Mouse (Mus musculus) left cerebral cortex, adult 2 months (tissue): Measurements from ENCODE around the gene Polr2a. TPM values are rescaled to one million over a fixed set of nuclear protein-coding genes. Genes with fewer than 3 reads are reported as not detected.
A peak's percentile ranks its signal among the peaks of the same experiment; 100 is the strongest.

Experiments used
- DNase-seq, 2 experiments: peaks; one replicate each; pipeline ENCODE4 v3.0.0; 2021 to 2022; ENCODE audit warnings: low spot score in 2 of 2, mixed read lengths in 1 of 2; ENCODE audit errors: extremely low spot score in 1 of 2
- H3K27ac ChIP-seq: fragments of 200-600 bp; 2 replicates; pipeline ENCODE4 v1.8.1; 2022
- H3K4me3 ChIP-seq: fragments of 200-600 bp; 2 replicates; pipeline ENCODE4 v1.8.1; 2022
- CTCF ChIP-seq: fragments of 200-600 bp; IDR thresholded peaks from 2 replicates; pipeline ENCODE4 v1.8.1; 2022; ENCODE audit warnings: antibody characterized with exemption, mild to moderate bottlenecking, moderate library complexity
- intact Hi-C: fragments of 180-260 bp; cut with DNase I; formaldehyde crosslinking; loops from one replicate; pipeline ENCODE4 v1.15.1; 2025
- total RNA-seq, 2 experiments: library from RNA; stranded (reverse); gene quantifications; 2 replicates each; pipeline ENCODE4 v1.2.3; 2021

The Polr2a gene
- total RNA-seq, 2 experiments from 2014 or later, result 55.1 to 56.6 TPM

GRCm38 (mm10) chr11:69781828-69782227 lies 23.4 kb upstream of the Polr2a start:
- no peak for DNase-seq

GRCm38 (mm10) chr11:69778985-69779384 lies 20.5 kb upstream of the Polr2a start:
- no peak for DNase-seq
- intact Hi-C loops, result no loop called here
- no peak overlapping the region for H3K27ac ChIP-seq
- TF ChIP-seq CTCF, result no peak
- H3K4me3 ChIP-seq, result no peak overlapping the region

More at GRCm38 (mm10) chr11:69781828-69782227, 23.4 kb upstream of the Polr2a start:
- Histone ChIP-seq H3K27ac (no peak overlapping the region), H3K4me3 (no peak overlapping the region)
- intact Hi-C loops, result no loop called here
- no peak for TF ChIP-seq CTCF

DNA sequence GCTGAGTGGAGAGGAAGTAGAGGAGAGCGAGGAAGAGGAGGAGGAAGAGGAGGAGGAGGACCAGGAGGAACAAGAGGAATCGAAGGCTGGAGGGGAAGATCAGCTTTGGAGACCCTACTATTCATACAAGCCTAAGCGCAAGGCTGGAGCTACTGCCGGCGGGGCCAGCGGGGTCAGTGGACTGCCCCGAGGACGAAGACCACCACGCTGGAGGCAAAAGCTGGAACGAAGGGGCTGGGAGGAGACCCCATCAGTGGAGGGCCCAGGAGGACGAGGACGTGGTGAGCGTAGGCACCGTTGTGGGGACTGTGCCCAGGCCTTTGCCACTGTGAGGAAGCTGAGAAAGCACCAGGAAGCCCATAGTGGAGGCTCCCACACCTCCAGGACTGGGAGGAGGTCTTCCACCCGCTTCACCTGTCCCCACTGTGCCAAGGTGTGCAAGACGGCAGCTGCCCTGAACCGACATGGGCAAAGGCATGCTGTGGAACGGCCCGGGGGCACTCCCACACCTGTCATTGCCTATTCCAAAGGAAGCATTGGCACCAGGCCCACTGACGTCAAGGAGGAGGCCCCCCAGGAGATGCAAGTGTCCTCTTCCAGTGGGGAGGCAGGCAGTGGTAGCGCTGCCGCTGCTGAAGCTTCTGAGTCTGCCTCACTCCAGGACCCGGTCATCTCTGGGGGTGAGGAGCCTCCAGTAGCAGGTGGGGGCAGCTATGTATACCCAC lies 20.0 kb upstream of the Polr2a start:
- no peak for DNase-seq
- intact Hi-C loops, result no loop called here
- Histone ChIP-seq H3K27ac (no peak overlapping the region), H3K4me3 (no peak overlapping the region)
- TF ChIP-seq CTCF, result no peak

- intact Hi-C loops, result no loop called here
- no peak for TF ChIP-seq CTCF
- no peak for DNase-seq
- Histone ChIP-seq H3K27ac (no peak overlapping the region), H3K4me3 (no peak overlapping the region)
Observed at GRCm38 (mm10) chr11:69777504-69778257, 19.2 kb upstream of the Polr2a start.

- no peak for TF ChIP-seq CTCF
- intact Hi-C loops, result no loop called here
- H3K4me3 ChIP-seq, result no peak overlapping the region
- DNase-seq, result no peak
- no peak overlapping the region for H3K27ac ChIP-seq
Observed at GRCm38 (mm10) chr11:69776488-69776887, 18.1 kb upstream of the Polr2a start.

DNA sequence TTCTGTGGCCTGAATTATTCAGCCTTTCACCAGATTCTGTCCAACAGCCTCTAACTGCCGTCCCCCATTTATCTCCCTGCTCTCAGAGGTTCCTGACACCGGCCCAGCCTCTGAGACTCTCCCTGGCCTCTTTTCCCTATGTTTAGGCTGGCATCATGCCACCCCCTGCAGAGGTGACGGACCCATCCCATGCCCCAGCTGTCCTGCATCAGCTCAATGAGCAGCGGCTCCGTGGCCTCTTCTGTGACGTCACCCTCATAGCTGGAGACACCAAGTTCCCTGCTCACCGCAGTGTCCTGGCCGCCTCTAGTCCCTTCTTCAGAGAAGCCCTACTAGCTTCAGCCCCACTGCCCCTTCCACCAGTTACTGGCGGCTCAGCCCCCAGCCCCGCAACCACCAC lies 17.3 kb upstream of the Polr2a start:
- Histone ChIP-seq H3K27ac (no peak overlapping the region), H3K4me3 (no peak overlapping the region)
- no peak for TF ChIP-seq CTCF
- DNase-seq, result no peak
- intact Hi-C loops, result no loop called here

DNA sequence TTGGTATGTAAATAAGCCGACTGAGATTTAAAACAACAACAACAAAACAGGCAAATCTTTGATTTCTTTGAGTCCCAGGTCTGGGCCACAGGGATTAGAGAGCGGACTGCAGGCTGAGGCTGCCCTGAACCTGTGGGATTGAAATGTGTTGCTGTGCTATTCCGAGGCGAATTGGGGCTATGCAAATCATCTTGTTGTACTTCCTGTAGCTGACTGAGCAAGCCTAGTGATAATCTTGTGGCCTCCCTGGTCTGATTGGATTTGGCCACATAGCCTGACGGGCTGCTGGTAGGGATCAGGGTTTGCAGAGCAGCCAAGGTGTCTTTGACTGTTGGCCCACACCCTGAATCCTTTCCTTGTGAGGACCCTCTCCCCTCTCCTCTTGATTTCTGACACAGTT lies 16.5 kb upstream of the Polr2a start:
- no peak for TF ChIP-seq CTCF
- intact Hi-C loops, result no loop called here
- H3K27ac ChIP-seq, result no peak overlapping the region
- DNase-seq, result no peak
- no peak overlapping the region for H3K4me3 ChIP-seq

- no peak for TF ChIP-seq CTCF
- DNase-seq, result no peak
- H3K4me3 ChIP-seq, result peak overlapping the region; percentile 99
- intact Hi-C loops, result loop anchor here (2.0 kb wide), 2 partner anchors 35 to 67 kb away; no protein-coding TSS in a partner anchor
- peak overlapping the region; percentile 99; the same call in 1 of the 2 replicates for H3K27ac ChIP-seq
Observed at GRCm38 (mm10) chr11:69767625-69767909, 9.1 kb upstream of the Polr2a start.

DNA sequence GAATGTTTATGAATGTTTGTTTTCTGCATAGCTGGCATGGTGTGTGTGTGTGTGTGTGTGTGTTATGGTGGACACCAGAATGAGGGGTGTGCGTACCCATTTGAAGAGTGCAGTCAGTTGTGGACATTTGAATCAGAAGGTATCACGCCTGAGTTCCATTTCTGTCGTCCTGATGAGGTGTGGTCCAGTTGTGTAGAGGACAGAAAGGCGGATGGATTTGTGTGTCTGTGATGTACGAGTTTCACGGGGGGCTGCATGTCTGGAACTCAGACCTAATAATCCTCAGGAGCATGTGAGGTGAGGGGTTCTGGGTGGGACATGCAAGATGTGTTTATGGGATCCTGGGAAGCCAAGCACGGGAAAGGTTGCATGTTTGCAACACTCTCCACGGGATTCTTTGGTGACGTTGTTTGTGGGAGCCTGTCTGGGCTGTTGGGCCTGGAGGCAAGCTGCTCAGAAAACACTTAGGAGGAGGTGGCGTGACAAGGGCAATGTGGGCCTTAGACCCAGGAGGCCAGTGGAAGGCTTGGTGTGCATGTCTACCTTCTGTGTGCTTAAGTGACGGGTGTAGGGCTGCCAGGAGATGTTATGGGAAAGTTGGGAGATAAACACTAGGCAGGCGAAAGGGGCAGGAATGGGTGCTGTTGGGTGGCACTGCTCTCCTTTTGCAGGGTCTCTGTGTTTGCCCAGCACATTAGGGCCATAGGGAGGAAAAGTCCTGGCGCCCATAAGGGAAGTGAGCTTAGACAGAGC lies 8.6 kb upstream of the Polr2a start:
- intact Hi-C loops, result loop anchor here (2.0 kb wide), 2 partner anchors 36 to 68 kb away; no protein-coding TSS in a partner anchor
- H3K27ac ChIP-seq, result peak overlapping the region; percentile 99
- DNase-seq, result no peak
- peak overlapping the region; percentile 99 for H3K4me3 ChIP-seq
- TF ChIP-seq CTCF, result no peak

- H3K27ac ChIP-seq, result peak overlapping the region; percentile 99
- no peak for TF ChIP-seq CTCF
- peak; percentile 76 to 77 for DNase-seq
- peak overlapping the region; percentile 99 for H3K4me3 ChIP-seq
- intact Hi-C loops, result loop anchor here (2.0 kb wide), 2 partner anchors 37 to 69 kb away; no protein-coding TSS in a partner anchor
Observed at GRCm38 (mm10) chr11:69766126-69766609, 7.7 kb upstream of the Polr2a start.

GRCm38 (mm10) chr11:69765221-69766125 lies 7.0 kb upstream of the Polr2a start, which contains the start of gene Zbtb4:
TSS of gene Zbtb4 (plus strand) at chr11:69765912.
- no peak for DNase-seq
- intact Hi-C loops, result loop anchor here (2.0 kb wide), 2 partner anchors 37 to 69 kb away; no protein-coding TSS in a partner anchor
- no peak for TF ChIP-seq CTCF
- peak within 1 kb of the TSS; percentile 99 for H3K4me3 ChIP-seq
- H3K27ac ChIP-seq, result peak within 1 kb of the TSS; percentile 99
